Mouse (Mus musculus): Measurements from ENCODE around the gene Rnf208. TPM values are rescaled to one million over a fixed set of nuclear protein-coding genes. Genes with fewer than 3 reads are reported as not detected.

Gene Rnf208
- 24.4 and 26.9 TPM in 2 replicates for polyA plus RNA-seq (2014; fragmentation: Nextera tagmentation; extraction: Ambion mirVana)

DNA sequence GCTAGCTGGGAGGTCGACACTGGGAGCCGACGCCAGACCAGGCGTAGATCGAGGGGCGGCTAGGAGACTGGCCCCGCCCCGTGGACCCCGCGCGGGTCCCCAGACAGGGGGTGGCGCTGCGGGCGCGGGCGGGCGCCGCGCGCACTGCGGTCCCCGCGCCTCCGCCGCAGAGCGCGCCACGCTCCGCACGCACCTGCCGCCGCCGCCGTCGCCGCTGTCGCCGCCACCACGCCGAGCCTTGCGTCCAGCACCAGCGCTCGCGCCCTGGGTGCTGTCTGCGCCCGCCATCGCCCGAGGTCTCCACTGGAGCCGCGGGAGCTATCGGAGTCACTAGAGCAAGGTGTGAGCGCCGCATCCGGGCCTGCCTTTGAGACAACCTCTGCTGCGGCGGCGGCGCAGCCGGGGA, at the start of gene Rnf208, which contains the start of gene Cysrt1:
Gene Rnf208, plus strand, starts transcription at position 155 of the 406 bp plus-strand sequence.
Gene Cysrt1, minus strand, starts transcription at position 352 of the 406 bp plus-strand sequence.
- H3K4me3 ChIP-seq (ENCODE audit: low read depth, low read length), result peak within 1 kb of the TSS; percentile 43
- H3K4me1 ChIP-seq (ENCODE audit: control insufficient read depth, insufficient read depth, low read length), result peaks cover 18% of the 10 kb centered on the region
- DNase-seq (ENCODE audit: low spot score, missing footprints) (peak; percentile 88), ATAC-seq (ENCODE audit: low FRiP score) (peak; percentile 62)
- H3K36me3 ChIP-seq (ENCODE audit: control insufficient read depth, insufficient read depth, low read length), result no peaks in the 10 kb centered on the region
- under 1% methylated on average over 24 of the region's 59 CpGs for WGBS
- H3K9me3 ChIP-seq (ENCODE audit: control insufficient read depth, low read length), result no peaks in the 10 kb centered on the region
- peaks cover 6% of the 10 kb centered on the region for H3K27me3 ChIP-seq (ENCODE audit: control insufficient read depth, insufficient read depth, low read length)
- H3K4me2 ChIP-seq, result peak within 1 kb of the TSS; percentile 63
- H3K27ac ChIP-seq (ENCODE audit: low read depth, low read length), result no peak within 1 kb of the TSS
- peak within 1 kb of the TSS; percentile 57 for H3K9ac ChIP-seq (ENCODE audit: low read length)

- Histone ChIP-seq H3K4me3 (ENCODE audit: low read depth, low read length) (no peak overlapping the region), H3K4me1 (ENCODE audit: control insufficient read depth, insufficient read depth, low read length) (peaks cover 5% of the 10 kb centered on the region; the same call in 1 of the 2 replicates), H3K9me3 (ENCODE audit: control insufficient read depth, low read length) (no peaks in the 10 kb centered on the region), H3K36me3 (ENCODE audit: control insufficient read depth, insufficient read depth, low read length) (no peaks in the 10 kb centered on the region), H3K27me3 (ENCODE audit: control insufficient read depth, insufficient read depth, low read length) (peaks cover 29% of the 10 kb centered on the region), H3K9ac (ENCODE audit: low read length) (peak overlapping the region; percentile 27; the same call in 1 of the 2 replicates), H3K27ac (ENCODE audit: low read depth, low read length) (no peak overlapping the region), H3K4me2 (no peak overlapping the region)
- DNase-seq (ENCODE audit: low spot score, missing footprints) (peak; percentile 99), ATAC-seq (ENCODE audit: low FRiP score) (peak; percentile 82)
- WGBS, result 6% methylated on average over 6 of the region's 6 CpGs
Observed at GRCm38 (mm10) chr2:25193330-25193770, 48.7 kb upstream of the Rnf208 start.

DNA sequence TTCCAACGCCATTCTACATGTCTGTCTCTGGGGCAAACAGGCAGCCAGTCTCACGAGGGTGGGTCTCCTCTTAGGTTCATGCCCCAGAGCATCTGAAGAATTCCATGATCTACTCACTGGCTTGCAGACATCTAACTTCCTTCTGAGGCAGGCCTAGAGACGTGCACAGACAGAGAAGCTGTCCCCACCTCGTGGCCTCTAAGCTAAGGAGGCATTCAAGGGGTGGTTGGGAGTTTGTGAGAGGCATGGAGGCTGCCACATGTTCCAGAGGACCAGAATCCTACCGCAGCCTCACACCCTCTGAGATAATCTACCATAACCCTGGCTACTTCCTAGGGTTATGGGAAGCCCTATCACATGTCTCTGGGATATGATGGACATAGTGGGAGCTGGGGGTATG, 48.0 kb upstream of the Rnf208 start:
- no peaks in the 10 kb centered on the region for H3K9me3 ChIP-seq (ENCODE audit: control insufficient read depth, low read length)
- H3K27me3 ChIP-seq (ENCODE audit: control insufficient read depth, insufficient read depth, low read length), result peaks cover 29% of the 10 kb centered on the region
- H3K36me3 ChIP-seq (ENCODE audit: control insufficient read depth, insufficient read depth, low read length), result no peaks in the 10 kb centered on the region; the same call in 1 of the 2 replicates
- no peak overlapping the region for H3K27ac ChIP-seq (ENCODE audit: low read depth, low read length)
- no peak for ATAC-seq (ENCODE audit: low FRiP score)
- H3K4me1 ChIP-seq (ENCODE audit: control insufficient read depth, insufficient read depth, low read length), result peaks cover 5% of the 10 kb centered on the region; the same call in 1 of the 2 replicates
- no peak overlapping the region for H3K4me3 ChIP-seq (ENCODE audit: low read depth, low read length)
- no peak overlapping the region for H3K9ac ChIP-seq (ENCODE audit: low read length)
- no peak for DNase-seq (ENCODE audit: low spot score, missing footprints)
- no peak overlapping the region for H3K4me2 ChIP-seq
- 76% methylated on average over 5 of the region's 5 CpGs for WGBS

DNA sequence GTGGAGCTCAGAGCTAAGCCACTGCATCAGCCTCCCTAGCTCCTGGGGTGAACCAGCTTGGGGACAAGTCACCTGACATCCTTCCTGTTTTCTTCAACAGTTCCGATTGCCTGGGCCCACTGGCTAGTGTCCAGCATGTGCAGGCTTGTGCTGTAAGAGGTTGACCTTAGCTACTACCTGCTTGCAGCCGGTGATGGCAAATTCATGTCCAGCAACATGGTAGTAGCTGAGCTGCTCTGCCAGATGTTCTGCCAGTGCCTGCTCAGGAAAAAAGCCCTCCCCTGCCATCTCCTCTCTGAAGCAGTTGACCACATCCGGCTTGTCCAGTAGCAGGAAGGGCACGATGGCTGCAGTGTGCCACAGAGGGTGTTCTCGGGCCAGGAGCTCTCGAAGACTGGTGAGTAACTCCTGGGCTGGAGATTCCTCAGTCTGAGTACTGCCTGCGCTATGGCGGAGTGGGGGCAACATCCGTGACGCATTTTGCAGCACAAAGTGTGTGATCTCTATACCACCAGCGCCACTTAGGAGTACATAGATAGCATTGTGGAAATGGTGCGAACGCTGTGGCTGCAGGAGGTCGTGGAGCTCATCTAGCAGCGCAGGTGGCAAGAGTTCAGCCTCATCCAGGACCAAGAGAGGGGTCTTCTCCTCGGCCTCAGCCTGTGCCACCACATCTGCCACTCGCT, 47.4 kb upstream of the Rnf208 start:
- Histone ChIP-seq H3K4me2 (no peak overlapping the region), H3K4me3 (ENCODE audit: low read depth, low read length) (no peak overlapping the region), H3K4me1 (ENCODE audit: control insufficient read depth, insufficient read depth, low read length) (peaks cover 5% of the 10 kb centered on the region; the same call in 1 of the 2 replicates), H3K27me3 (ENCODE audit: control insufficient read depth, insufficient read depth, low read length) (peaks cover 29% of the 10 kb centered on the region), H3K27ac (ENCODE audit: low read depth, low read length) (no peak overlapping the region), H3K9ac (ENCODE audit: low read length) (no peak overlapping the region), H3K36me3 (ENCODE audit: control insufficient read depth, insufficient read depth, low read length) (no peaks in the 10 kb centered on the region; the same call in 1 of the 2 replicates), H3K9me3 (ENCODE audit: control insufficient read depth, low read length) (no peaks in the 10 kb centered on the region)
- peak; percentile 66 for DNase-seq (ENCODE audit: low spot score, missing footprints)
- ATAC-seq (ENCODE audit: low FRiP score), result no peak
- WGBS, result 88% methylated on average over 17 of the region's 17 CpGs

DNA sequence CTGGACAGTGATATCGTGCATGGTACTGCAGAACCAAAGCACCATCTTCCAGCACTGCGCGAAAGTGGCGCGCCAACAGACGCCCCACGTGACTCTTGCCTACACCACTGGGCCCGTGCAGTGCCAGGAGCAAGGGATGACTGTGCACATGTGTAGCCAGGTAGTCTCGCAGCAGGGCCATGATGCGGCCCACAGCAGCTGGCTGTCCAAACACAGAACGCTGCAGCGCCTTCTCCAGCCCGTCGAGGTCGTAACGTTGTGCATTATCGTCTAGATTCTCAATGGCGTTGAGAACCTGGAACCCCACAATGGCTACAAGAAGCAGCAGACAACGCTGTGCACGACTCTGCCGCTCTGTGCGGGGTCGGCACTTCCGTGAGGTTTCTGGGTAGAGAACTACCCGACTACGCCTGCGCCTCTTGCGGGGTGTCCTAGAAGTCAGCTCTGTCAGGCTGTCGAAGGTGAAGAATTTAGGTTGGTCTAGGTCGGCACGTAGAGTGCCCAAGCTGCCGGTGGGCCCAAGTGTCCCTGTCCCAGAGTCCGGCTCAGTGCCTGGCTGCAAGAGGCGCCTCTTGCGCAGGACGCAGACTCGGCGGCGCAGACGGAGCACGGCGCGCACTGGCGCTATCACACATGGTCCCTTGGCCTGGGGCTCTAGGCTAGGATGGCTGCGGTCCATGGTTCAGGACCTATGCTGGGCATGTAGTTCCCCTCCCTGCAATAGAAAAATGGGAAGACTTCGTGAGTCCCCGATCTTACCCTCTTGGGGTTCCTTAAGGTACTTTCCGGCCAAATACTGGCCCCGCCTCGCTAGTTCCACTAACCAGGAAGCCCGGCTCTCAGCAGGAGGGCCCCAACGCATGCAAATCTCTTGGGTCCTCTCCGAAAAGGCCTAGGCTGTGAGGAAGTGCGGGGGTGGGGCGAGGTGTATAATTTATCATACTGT, 46.6 kb upstream of the Rnf208 start:
- WGBS, result 20% methylated on average over 55 of the region's 55 CpGs
- Histone ChIP-seq H3K4me2 (peak overlapping the region; percentile 7; the same call in 1 of the 2 replicates), H3K27me3 (ENCODE audit: control insufficient read depth, insufficient read depth, low read length) (peaks cover 29% of the 10 kb centered on the region), H3K4me1 (ENCODE audit: control insufficient read depth, insufficient read depth, low read length) (peaks cover 5% of the 10 kb centered on the region; the same call in 1 of the 2 replicates), H3K27ac (ENCODE audit: low read depth, low read length) (no peak overlapping the region), H3K4me3 (ENCODE audit: low read depth, low read length) (peak overlapping the region; percentile 9), H3K9ac (ENCODE audit: low read length) (no peak overlapping the region), H3K36me3 (ENCODE audit: control insufficient read depth, insufficient read depth, low read length) (peaks cover 8% of the 10 kb centered on the region), H3K9me3 (ENCODE audit: control insufficient read depth, low read length) (no peaks in the 10 kb centered on the region)
- ATAC-seq (ENCODE audit: low FRiP score) (no peak), DNase-seq (ENCODE audit: low spot score, missing footprints) (peak; percentile 85)

DNA sequence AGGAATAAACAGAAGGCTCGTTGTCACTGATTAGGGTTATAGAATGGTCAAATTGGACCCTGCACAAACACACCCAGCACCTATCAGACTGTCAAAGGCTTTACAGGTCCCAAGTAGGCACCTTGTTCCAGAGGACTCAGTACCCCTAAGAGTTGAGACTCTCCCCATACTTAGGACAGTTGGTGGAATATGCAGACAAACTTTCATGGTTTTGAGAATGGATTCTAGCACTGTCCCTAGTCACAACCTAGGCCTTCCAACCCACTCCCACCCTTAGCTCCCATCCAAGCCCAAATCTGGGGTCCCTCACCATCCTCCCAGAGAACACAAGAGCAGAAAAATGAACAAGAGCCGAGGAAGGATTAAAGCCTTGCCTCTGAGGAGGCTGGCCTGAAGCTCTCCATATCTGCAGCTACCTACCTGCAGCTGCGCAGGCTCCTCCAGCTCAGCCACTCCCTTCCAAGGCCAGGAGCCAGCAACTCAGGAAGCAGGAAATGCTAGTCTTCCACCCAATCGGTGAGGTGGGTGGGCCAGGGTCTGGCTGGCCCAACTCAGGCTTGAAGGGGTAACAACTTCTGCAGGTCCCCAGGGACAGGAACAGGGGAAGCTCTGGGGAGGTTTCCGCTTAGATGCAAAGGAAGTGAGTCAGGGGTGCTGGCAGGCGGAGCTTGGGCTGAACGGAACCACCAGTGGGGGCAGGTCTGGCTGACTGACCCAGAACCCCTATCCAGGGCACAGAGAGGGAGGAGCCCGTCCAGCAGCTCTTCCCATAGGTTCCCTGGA, 45.7 kb upstream of the Rnf208 start, which contains the start of gene Tor4a:
Gene Tor4a, minus strand, starts transcription at position 715 of the 783 bp plus-strand sequence.
- Histone ChIP-seq H3K4me1 (ENCODE audit: control insufficient read depth, insufficient read depth, low read length) (peaks cover 5% of the 10 kb centered on the region; the same call in 1 of the 2 replicates), H3K4me2 (no peak within 1 kb of the TSS; the same call in 1 of the 2 replicates), H3K27me3 (ENCODE audit: control insufficient read depth, insufficient read depth, low read length) (peaks cover 29% of the 10 kb centered on the region), H3K9ac (ENCODE audit: low read length) (no peak within 1 kb of the TSS), H3K9me3 (ENCODE audit: control insufficient read depth, low read length) (no peaks in the 10 kb centered on the region), H3K27ac (ENCODE audit: low read depth, low read length) (no peak within 1 kb of the TSS), H3K4me3 (ENCODE audit: low read depth, low read length) (peak within 1 kb of the TSS; percentile 9), H3K36me3 (ENCODE audit: control insufficient read depth, insufficient read depth, low read length) (peaks cover 15% of the 10 kb centered on the region)
- DNase-seq (ENCODE audit: low spot score, missing footprints), result peak; percentile 82
- WGBS, result 15% methylated on average over 8 of the region's 8 CpGs
- ATAC-seq (ENCODE audit: low FRiP score), result no peak

DNA sequence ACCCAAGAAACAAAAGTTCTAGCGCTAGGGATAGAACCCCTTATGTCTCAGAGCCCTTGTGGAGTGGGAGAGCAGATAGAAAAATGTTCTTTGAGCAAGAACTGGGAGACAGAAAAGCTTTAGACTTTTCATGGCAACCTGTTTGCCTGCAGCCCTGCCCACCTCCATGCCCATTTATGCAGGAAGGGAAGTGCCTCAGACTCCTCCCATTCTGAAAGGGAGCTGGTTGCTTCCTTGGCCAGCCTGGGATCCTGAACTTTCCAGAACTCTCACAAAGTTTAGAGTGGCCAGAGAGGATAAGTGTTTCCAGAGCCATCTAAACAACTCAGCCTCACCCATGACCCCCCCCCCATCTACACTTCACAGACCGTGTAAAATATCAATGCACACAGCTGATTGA, 44.9 kb upstream of the Rnf208 start:
- Histone ChIP-seq H3K36me3 (ENCODE audit: control insufficient read depth, insufficient read depth, low read length) (peaks cover 15% of the 10 kb centered on the region), H3K27ac (ENCODE audit: low read depth, low read length) (no peak overlapping the region), H3K4me1 (ENCODE audit: control insufficient read depth, insufficient read depth, low read length) (peaks cover 5% of the 10 kb centered on the region; the same call in 1 of the 2 replicates), H3K9ac (ENCODE audit: low read length) (no peak overlapping the region), H3K9me3 (ENCODE audit: control insufficient read depth, low read length) (no peaks in the 10 kb centered on the region), H3K27me3 (ENCODE audit: control insufficient read depth, insufficient read depth, low read length) (peaks cover 29% of the 10 kb centered on the region), H3K4me3 (ENCODE audit: low read depth, low read length) (no peak overlapping the region), H3K4me2 (no peak overlapping the region)
- 16% methylated on average over 2 of the region's 2 CpGs for WGBS
- DNase-seq (ENCODE audit: low spot score, missing footprints) (peak; percentile 77), ATAC-seq (ENCODE audit: low FRiP score) (no peak)

DNA sequence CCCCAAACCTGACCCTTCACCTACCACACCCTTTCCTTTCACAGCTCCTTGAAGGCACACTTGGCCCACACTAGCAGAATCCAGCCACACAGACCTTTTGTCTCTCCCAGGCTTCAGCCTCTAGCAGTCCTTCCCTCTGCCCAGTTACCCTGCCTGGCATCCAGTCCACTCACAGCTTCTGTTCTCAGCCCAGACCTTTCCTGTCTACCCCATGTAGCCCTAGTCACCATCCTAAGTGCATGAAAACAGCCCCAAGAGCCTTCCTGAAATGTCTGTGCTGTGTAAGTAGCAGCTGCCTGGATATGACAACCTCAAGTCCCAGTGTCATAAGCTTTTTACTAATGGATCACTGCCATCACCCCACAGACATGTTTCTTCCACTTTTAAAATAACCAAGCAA, 44.1 kb upstream of the Rnf208 start:
- H3K27ac ChIP-seq (ENCODE audit: low read depth, low read length), result no peak overlapping the region
- H3K27me3 ChIP-seq (ENCODE audit: control insufficient read depth, insufficient read depth, low read length), result peaks cover 29% of the 10 kb centered on the region
- H3K36me3 ChIP-seq (ENCODE audit: control insufficient read depth, insufficient read depth, low read length), result peaks cover 20% of the 10 kb centered on the region
- DNase-seq (ENCODE audit: low spot score, missing footprints), result no peak
- peaks cover 5% of the 10 kb centered on the region; the same call in 1 of the 2 replicates for H3K4me1 ChIP-seq (ENCODE audit: control insufficient read depth, insufficient read depth, low read length)
- H3K9ac ChIP-seq (ENCODE audit: low read length), result no peak overlapping the region
- no peak overlapping the region for H3K4me3 ChIP-seq (ENCODE audit: low read depth, low read length)
- ATAC-seq (ENCODE audit: low FRiP score), result no peak
- no peaks in the 10 kb centered on the region for H3K9me3 ChIP-seq (ENCODE audit: control insufficient read depth, low read length)
- H3K4me2 ChIP-seq, result no peak overlapping the region

Measured in midbrain, embryonic 11.5 days (tissue).